Mouse (Mus musculus) bone marrow, adult 2 months (tissue): ENCODE results near the gene Lsamp.

Experiments used
- CTCF ChIP-seq: fragments of 200-500 bp; IDR thresholded peaks from 2 replicates; pipeline ENCODE4 v1.5.1; 2011; ENCODE audit warnings: low read length, control low read depth; ENCODE audit not compliant: control insufficient read depth, insufficient read depth
- POLR2A ChIP-seq: fragments of 200-500 bp; IDR thresholded peaks from 2 replicates; pipeline ENCODE4 v1.6.1; 2011; ENCODE audit warnings: low read depth, mild to moderate bottlenecking, control low read depth, low read length, borderline replicate concordance; ENCODE audit not compliant: control insufficient read depth

- peak; percentile 68 for TF ChIP-seq CTCF
- TF ChIP-seq POLR2A, result peak; percentile 45; the same call in 1 of the 2 replicates
These were observed 2206.2 kb downstream of the Lsamp start for GRCm38 (mm10) chr16:42190114-42191045.
